Mouse (Mus musculus) lung, adult 18-20 months (tissue): ENCODE results near the gene Gm20388.

ENCODE experiments used
- DNase-seq, 2 experiments: peaks; one replicate each; pipeline ENCODE4 v3.0.0; 2022; ENCODE audit warnings: mixed read lengths in 2 of 2

The Gm20388 gene

DNA sequence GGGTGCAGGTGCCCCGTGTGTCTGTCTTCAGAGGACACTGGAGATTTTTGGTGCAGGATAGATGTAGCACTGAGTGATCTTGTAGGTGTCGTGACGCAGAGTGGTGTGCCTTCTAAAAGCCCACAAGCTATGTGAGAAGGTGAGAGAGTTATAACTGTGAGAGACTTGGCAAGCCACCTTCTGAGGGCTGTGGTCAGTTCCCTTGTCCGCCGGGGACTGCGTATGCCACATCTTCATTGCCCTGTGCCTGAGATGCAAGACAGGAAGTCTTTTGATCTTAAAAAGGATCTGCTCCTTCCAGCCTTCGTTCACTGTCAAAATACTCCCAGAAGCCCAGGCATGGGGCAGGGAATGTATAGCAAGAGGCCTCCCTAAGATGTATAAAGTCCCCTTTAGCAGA, 3432.3 kb downstream of the Gm20388 start:
- no peak for DNase-seq

GRCm38 (mm10) chr8:123343422-123343821, 3432.8 kb downstream of the Gm20388 start:
- peak; percentile 28 to 47 for DNase-seq

- DNase-seq: no peak
Measured at GRCm38 (mm10) chr8:123345135-123345534, 3434.5 kb downstream of the Gm20388 start.

GRCm38 (mm10) chr8:123345856-123346255, 3435.2 kb downstream of the Gm20388 start:
- DNase-seq: no peak

GRCm38 (mm10) chr8:123347293-123347692, 3436.7 kb downstream of the Gm20388 start:
- no peak for DNase-seq

DNA sequence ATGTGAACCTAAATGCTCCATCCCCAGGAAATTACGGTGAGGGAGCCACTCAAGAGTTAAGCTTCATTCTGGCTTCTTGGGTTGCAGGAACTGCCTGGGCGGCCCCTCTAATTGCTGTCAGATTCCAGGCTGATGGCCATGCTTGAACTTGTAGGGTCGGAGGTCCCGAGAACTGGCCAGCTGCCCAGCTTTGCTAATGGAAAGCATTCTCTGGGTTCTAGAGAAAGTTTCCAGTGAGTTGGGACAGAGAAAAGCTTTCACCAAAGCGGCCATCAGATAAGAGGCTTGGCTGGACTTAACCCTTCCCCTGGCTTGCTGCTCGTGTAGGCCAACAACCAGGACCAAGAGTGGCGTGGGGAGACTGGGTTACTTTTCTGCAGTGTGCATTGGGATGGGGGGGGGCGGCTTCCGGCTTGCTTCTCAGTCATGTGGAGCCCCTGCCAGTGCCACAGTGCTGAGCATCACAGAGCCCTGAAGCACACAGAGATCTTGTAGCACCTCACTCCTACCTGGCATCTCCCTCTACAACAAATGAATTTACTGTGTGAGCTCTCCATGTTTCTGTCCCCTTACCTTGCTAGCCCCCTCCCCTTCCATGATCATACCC, 3437.7 kb downstream of the Gm20388 start:
- DNase-seq: peak in 1 of 2 experiments; percentile 33

- DNase-seq: no peak
Measured at GRCm38 (mm10) chr8:123349073-123349472, 3438.4 kb downstream of the Gm20388 start.

- DNase-seq: no peak
Measured at GRCm38 (mm10) chr8:123352118-123352517, 3441.5 kb downstream of the Gm20388 start.

GRCm38 (mm10) chr8:123352786-123353185, 3442.1 kb downstream of the Gm20388 start:
- DNase-seq: peak in 1 of 2 experiments; percentile 26

GRCm38 (mm10) chr8:123353216-123353615, 3442.6 kb downstream of the Gm20388 start:
- DNase-seq: no peak

GRCm38 (mm10) chr8:123361082-123361739, 3450.6 kb downstream of the Gm20388 start:
- DNase-seq: peak; percentile 54 to 60

DNA sequence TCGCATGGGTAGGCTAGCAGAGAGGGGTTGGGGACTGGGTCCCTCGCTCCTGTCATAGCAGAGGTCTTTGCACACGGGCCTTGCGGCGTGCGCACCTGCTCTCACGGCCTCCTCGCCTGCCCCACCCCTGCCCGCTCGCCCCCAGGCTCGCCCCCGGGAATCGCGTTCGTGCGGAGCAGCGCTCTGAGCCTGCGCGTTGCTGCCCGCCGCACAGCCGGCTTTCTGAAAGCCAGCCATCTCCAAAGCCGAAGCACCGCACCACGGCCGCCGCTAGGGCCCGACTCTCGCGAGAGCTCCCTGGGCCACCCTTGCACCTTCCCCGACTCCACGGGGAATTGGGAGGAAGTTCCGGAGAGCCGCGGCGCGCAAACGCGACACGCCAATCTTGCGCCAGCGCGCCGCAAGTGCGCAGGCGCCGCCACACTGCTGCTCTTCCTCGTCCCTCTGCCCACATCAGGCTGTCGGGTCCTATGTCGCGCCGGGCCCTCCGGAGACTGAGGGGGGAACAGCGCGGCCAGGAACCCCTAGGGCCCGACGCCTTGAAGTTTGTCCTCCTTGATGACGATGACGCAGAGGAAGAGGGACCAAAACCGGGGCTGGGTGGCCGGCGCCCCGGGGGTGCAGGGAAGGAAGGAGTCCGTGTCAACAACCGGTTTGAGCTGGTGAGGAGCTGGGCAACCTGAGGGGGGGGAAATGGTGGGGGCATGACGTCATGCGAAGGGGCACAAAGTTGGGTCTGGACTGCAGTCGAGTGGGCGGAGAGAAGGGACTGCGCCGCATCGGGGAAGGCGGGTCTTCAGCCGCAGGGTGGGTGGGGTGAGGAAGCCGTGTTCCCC, 3463.0 kb downstream of the Gm20388 start, which contains the start of gene Tcf25:
TSS of gene Tcf25 (plus strand) at position 351 of the 836 bp plus-strand sequence.
- DNase-seq: peak; percentile 95 to 97

DNA sequence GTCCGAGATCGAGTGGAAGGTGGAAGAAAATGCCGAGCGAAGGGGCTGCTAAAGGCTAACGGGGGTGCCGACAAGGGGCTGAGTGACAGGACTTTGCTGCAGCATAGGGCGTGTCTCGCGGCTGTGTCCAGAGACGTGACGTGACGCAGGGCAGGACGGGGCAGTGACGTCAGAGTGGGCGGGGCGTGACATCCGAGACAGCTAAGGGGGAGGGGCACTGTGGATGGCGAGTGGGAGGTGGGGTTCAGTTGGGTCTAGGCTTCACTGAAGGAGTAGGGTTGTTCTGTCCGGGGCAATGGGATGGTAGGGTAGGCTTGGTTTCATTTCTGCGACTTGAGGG, 3463.6 kb downstream of the Gm20388 start:
- peak; percentile 94 to 95 for DNase-seq

DNA sequence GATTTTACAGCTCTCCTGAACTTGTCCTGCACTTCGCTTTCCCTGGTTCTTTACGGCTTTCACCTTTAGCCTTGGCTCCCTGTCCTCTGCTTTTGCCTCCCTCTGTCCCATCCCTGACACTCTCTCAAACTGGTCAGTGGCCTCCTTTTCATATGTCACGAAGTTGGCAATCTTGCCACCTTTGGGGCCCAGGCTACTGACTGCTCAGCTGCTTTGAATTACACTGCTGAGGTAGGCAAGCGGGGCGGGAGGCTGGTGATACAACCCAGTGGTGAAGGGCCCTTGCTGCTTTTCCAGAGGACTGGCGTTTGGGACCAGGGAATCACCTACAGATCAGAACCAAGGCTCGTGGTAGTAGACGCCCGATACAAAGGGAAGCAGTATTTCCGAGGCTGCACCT, 3465.1 kb downstream of the Gm20388 start:
- DNase-seq: no peak

DNA sequence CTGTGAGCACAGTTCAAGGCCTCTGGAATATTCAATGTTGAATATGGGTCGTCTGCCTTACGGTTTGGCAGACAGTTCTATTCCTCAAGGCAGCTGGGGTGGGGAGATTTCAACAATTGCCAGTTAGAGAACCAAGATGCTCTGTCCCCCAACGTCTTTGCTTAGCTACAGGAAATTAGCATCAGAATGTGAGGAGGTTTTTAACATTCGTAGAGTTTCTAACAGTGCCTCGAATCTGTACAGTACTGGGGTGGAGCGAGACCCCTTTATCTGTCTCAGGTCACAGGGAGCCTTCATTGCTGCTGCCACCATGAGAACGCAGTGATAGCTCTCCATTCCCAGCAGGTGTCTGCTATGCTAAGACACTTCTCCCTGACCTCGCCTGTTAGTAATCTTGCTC, 3465.5 kb downstream of the Gm20388 start:
- DNase-seq: no peak

DNA sequence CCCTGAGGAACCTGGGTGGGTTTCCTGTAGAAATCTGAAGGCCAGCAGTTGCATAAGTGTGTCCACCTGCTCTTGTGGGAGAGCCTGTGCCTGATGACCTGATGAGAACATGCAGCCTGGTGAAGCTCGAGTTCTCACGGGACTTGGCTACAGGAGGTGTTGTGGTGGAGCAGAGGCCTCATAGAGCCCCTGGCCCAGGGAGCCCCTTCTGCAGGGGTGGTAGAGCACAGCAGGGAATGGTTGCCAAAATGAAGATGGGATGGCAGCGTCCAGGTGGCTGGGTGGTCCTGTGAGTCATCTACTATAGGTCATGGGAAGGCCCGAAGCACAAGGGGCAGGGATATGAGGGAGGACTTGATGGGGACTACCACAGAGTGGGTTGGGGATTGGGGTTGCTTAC, 3471.1 kb downstream of the Gm20388 start:
- DNase-seq: no peak

- DNase-seq: no peak
Measured at GRCm38 (mm10) chr8:123382516-123382915, 3471.9 kb downstream of the Gm20388 start.

- DNase-seq: no peak
Measured at GRCm38 (mm10) chr8:123384883-123385540, 3474.4 kb downstream of the Gm20388 start.

DNA sequence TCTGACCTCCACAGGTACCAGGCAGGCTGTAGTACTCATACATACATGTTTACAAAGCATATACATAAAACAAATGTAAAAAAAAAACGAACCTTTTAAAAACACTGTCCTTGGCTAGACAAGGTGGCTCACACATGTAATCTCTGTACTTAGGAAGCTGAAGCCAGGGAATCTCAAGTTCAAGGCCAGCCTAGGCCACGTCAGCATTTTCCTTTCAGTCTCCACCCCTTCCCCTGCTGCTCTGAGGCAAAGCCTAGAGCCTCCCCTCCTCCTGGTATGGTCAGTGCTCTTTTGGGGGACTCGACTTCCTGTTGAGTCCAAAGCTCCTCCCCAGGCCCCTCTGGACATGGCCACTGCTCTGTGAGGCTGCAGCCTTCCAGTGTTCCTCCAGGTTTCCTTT, 3476.4 kb downstream of the Gm20388 start:
- DNase-seq: no peak

DNA sequence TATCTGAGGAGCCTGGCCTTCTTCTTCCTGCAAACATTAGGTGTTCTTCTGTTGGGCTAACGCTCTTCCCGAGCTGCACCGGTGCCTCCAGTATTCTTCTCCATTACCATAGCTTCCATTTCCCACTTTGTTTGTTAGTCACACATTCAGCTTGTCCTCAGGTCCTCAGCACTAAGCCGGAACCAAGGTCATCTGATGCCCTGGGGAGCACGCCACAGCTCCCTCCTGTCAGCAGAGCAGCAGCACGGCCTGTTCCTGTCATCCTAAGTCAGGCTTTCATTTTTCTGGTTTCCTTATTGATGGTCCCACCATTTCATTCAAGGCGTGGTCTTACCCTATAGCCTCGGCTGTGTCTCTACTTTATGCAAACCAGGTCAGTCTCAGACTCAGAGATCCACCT, 3477.2 kb downstream of the Gm20388 start:
- no peak for DNase-seq

- DNase-seq: peak; percentile 61 to 75
Measured at GRCm38 (mm10) chr8:123389026-123389425, 3478.4 kb downstream of the Gm20388 start.

- DNase-seq: no peak
Measured at GRCm38 (mm10) chr8:123398308-123398707, 3487.7 kb downstream of the Gm20388 start.

DNA sequence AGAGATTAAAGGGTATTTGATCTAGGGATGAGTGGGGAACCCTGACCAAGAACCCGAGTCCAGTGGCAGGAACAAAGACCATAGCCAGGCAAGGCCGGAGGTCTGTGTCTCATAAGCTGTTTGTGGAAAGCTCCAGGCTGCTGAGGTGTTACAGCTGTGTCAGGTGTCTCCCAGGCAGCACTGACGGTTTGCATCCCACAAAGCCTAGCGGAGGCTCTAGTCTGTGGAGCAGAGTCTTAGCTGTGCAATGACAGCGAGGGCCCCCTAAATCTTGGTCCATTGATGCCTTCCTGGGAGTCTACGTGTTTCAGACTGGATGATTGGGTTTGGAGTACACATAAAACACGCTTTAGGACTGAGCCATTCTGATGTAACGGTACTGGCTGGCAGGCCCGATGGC, 3491.3 kb downstream of the Gm20388 start:
- no peak for DNase-seq
